Mouse (Mus musculus) spleen, adult 18-20 months (tissue): Measurements from ENCODE around the gene Akap13.

Experiments
- DNase-seq, 2 experiments: peaks; one replicate each; pipeline ENCODE4 v3.0.0; 2022; ENCODE audit warnings: mixed read lengths in 2 of 2

Akap13 gene

DNA sequence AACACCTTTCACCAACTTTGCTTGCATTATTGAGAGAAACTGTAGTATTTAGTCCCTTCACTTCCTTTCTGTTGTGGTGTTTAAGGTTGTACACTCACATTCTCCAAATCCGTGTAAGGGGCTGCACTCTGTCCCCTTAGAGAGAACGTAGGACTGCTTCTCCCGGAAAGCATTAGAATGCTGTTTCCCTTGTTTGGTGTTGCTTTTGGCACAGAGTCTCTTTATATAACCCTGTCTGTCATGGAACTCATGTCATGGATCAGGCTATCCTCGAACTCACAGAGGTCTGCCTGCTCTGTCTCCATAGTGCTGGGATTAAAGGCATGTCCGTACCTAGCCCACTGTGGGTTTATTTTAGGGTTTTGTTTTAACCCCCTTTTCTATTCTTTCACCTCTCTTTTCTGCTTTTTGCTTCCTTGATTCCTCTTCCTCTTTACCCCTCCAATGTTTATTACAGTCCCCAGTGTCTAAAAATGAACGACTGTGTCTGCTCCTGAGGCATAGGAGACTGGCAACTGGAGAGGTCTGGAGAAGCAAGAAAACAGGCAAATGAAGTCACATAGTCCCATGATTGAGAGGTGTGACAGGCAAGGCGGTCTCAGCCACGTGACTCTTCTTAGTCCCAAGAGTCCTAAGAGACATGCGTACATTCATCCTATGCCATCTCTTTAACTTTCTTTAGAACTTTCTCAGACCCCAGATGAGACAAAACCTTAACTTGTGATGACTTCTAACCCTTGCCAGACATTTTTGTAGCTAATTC lies 186.3 kb downstream of the Akap13 start:
- no peak for DNase-seq

DNA sequence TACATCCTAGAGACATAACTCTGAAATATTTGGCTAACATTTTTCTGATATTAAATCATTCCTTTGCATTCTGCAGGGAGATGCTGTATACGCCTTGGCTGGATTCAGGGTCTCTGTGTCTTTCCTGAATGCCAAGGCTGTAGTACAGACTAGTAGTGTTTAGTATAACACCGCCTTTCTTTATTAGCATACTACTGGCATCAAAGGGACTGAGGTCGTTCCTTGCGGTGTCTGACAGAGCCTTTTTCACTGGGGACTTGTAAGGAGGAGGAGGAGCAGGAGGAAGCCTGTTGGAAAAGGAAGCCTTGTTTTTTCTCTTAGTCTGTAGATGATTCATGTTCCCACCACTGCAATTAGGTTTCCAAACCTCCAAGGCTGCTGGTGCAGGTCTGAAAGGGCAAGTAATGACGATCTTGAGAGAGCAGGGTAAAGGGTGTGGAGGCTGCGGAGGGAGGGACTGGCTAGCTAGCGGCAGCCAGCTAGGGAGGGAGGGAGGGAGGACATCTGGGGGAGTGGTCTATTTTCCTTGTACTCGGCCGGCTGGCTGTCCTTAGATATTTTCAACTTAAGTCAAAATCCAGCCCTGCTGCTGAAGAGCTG lies 186.9 kb downstream of the Akap13 start:
- DNase-seq: no peak

DNA sequence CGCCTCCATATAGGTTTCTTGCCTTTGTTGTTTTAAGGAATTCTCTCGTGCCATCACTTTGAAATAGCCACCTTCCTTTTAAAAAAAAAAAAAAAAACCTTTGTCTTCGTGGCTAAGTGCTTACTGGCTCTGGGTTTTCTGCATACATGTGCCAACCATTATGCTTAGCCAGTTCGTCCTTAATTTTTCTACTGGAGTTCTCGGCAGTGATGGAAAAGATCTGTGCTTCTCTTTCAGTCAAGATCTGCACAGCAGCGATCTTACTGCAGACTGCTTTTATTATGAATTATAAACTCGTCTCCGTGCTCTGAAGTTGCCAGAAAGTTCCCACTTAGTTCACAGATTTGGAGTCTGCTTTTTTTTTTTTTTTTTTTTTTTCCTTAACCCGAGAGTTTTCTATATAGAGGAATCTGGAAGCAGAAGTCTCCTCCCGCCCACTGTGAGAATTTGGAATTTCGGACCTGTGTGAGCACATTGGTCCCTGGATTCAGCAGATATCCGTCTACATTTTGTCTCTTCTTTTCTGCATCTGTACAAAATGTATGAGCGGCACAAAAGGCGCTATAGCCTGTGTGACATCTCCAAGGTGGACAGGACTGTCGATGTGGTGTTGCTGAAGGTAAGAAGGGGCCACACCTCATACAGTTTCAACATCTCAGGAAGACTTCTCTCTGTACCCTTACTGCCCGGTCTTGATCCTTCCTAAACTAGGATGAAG lies 187.7 kb downstream of the Akap13 start:
- no peak for DNase-seq

DNA sequence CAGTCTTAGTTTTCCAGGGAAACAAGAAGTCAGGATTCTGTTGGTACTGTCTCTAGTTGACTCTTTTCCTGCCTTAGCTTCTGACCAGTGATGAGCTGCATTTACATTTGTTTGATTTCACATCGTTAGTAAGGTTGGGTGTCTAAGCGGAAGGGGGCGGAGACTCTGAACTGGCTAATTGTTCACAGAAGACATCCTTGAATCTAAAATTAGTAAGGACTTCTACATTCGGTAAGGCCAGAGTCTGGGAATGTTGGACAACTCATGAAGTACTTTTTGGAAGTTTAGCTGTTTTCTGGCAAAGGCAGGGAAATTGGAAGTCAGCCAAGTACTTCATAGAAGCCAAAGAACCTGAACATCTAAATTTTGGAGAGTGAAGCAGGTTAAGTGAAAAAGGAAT lies 188.7 kb downstream of the Akap13 start:
- no peak for DNase-seq

DNA sequence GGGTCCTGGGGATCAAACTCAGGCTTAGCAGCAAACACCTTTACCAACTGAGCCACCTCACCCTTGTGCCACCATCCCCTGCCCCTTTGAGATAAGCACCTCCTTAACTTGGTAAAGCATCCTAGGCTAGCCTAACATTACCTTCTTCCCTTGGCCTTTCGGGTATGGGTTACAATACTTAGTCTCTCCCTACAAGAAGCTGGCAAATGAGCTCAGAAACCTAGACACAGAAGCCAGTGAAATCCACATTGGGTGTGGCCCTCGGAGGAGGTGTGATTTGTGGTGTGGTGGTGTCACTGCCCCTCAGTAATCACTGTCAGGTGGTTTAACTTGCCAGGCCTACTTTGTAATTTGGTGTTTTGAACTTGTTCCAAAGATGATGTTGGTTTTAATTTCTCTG lies 189.3 kb downstream of the Akap13 start:
- DNase-seq: no peak

DNA sequence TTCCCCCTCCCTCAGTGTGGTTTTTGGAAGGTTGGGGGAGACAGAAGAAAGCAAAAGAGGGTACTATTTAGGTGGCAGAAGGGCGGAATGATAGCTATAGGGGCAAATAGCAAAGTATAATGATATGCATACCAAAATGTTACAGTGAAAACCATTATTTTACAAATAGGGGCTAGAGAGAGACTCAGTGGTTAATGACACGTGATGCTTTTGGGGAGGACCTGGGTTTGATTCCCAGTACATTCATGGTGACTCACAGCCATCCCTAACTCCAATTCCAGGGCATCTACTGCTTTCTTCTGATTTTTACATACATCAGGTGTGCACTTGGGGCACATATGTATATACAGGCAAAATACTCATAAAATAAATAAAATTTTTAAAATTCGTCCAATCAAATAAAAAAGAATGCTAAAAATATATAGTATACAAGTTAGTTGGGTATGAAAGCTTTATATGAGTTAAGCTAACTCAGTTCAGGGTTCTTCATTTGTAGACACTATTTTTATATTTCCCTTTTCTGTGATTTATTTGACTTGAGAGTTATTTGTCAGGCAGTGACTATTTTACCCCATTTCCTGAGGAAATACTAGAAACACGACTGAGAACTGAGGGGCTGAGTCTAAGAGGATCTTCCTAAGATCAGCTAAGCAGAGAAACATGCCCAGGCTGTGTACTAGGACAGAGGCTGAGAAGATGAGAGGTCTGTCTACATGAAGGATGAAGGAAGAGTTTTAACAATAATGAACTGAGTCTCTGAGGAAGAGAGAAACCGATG lies 190.0 kb downstream of the Akap13 start:
- DNase-seq: no peak

DNA sequence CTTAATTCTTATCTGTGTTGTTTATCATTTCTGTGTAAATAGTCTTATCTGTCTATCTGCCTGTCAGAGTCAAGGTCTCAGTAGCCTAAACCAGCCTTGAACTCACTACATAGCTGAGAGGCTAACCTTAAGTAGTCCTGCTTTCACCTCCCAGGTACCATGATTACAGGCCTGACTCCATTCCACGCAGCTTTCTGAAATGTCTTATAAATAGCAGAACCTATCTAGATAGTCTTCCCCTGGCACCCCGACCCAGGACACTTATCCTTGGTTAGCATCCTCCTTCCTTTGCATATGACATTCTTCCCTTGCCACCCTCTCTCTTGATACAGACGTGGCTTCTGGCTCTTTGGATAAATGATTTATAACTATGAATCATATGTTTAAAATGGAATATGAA lies 192.7 kb downstream of the Akap13 start:
- no peak for DNase-seq

DNA sequence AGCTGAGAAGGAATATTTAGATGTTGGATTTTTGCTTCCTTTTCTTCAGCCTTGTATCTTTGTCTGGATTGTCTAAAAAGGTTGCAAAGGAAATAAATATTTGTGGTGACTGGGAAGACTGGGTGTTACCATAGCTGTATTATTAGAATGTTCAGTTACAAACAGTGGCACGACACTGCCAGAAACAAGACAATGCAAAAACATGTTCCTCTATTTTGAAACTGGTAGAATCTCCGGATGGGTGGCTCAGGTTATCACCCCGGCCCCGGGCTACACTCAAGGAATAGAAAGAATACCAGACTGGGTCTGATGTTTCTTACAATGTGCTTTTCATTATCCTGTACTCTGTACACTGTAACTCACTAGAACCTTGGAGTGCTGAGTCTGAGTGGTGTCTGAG lies 193.6 kb downstream of the Akap13 start:
- DNase-seq: no peak

DNA sequence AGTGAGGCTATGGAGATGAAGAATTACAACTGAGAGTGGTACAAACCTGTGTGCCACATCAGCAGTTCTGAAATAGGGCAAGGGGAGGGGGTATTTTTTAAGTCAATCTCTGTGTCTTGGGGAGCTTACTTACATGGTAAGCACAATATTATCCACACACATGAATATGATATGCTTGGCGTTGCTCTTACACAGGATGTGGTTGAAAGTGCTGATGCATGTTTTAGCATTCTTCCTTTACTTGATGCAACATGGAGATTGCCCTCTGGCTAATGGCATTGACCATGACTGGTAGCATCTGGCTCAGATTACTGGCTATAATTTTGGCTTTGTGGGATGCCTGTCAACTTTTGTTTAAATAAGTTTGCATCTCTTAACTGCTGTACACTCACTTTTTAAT lies 194.6 kb downstream of the Akap13 start:
- DNase-seq: no peak

DNA sequence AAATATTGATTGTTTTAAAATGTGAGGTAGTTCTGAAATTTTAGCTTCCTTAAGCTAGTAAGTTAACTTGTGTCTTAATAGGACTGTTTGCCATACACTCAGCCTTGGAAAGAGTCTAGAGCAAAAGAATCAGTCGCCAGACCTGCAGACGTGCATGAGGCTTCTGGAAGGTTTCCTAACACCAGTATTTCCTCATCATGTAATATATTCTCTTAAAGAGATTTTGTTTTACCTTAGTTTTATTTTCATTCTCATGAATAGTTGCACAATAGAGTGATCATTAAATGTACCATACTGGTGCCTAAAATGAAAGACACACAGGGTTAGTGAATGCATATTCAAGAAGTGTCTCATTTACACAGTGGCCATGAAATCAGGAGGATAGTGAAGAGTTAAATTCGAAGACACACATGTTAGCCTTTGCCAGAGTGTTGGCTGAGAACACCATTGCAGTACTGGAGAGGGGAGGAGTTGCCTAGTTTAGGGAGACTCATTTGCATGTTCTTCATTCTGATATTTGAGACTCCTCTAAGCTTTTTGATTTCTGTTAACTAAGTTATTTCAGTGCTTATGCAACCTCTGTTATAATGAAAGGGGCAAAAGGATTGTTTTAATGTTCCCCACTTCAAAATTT lies 198.5 kb downstream of the Akap13 start:
- no peak for DNase-seq

DNA sequence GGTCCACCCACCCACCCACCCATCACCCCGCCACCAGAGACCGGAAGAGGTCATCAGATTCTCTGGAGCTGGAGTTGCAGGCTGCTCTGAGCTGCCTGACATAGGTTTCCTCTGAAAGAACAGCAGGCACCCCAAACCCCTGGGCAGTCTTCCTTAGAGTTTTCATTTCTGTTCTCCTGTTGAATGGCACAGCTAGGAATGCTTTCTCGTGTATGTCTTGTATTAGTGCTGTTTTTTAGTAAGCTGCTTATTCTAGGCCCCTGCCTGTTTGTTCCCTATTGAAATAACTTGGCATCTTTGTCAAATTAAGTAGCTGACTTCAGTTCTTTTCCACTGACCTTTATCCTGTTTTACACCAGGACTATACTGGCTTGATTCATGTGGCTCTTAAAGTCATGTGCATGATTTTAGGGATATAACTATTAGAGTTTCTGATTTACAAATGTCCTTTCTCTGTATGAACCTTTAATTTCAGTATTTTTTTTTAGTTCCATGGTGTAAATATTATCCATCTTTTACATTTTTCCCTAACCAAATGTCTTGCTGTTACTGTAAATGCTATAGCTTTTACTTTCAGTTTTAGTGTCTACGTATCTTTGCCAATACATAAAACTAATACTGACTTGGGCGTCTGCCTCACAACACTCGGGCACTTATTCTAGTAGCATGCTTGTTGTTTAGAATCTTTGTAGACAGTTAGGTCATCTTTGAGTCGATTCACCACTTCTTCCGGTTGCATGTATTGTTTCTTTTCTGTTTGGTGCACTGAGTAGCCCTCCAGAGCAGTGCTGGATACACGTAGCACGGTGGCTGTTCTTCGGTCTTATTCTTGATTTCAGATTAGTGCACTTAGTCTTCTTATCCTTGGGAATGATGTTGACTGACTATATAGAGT lies 200.1 kb downstream of the Akap13 start:
- no peak for DNase-seq

DNA sequence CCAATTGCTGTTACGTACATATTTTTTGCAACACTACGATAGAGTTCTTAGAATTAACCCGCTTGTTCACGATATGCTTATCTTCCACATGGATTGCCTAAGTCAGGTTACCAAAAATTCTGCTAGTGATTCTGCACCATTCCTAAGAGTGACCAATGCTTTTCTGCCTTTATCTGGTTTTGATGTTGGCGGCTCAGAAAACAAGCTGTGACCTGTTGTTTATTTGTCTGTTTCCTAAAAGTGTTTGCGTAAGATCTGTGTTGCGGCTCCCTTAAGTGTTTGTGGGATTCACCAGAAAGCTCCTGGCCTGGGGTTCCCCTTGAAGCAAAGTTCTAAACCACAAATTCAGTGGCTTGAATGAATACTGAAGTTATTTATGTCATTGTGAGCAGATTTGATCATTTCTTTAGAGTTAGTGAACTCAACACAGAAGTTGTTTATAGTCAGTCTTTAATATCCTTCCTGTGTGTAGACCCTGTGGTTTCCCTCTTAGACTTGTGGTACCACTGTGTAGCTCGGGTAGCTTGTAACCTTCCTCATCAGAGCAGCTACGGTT lies 201.0 kb downstream of the Akap13 start:
- DNase-seq: no peak

DNA sequence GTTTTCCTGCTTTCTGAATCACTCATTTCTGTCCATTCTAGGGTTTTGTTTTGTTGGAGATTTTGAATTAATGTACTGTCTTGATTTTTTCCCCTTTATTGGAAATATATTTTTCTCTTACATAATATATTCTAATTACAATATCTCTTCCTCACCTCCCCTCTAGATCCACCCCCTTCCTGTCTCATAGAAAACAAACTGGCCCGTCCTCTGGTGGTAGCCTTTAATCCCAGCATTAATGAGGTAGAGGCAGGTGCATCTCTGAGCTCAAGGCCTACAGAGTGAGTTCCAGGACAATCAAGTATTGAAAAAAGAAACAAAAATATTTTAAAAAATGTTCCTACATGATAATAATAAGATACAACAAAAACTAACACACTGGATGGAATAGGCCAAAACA lies 201.6 kb downstream of the Akap13 start:
- no peak for DNase-seq

DNA sequence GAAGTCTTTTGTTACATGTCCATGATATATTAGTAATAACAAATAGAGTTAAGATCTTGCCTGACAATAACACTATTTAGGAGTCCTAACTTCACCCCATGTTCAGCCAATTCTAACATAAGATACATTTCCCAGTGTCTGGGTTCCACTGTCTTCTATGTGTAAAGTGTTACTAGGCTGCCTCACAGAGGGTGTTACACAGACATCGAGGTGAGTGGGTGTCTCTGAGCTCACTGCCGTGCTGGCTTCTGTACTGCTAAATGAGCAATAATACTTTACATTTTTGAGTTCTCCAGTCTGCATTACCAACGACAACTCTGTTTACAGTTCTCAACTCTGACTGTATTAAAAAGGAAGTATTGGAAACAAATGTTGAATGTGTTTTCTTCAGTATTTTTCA lies 209.1 kb downstream of the Akap13 start:
- no peak for DNase-seq

DNA sequence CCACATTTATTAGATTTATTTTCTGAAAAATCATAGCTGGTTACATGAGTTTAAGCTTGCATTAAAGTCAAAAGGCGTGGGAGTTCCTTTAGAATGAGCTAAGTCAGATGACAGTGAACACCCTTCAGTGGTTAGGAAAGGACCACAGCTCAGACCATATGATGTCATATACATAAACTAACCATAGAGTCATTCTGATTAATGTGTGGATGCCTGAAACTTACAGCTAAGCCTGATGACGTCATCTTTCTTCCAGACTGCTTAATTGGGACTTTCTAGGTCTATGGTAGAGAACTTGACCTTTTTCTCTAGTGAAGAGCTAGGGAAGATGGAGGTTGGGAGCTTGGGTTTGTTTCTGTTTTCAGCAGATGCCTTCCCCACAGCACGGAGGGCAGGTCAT lies 211.6 kb downstream of the Akap13 start:
- no peak for DNase-seq

DNA sequence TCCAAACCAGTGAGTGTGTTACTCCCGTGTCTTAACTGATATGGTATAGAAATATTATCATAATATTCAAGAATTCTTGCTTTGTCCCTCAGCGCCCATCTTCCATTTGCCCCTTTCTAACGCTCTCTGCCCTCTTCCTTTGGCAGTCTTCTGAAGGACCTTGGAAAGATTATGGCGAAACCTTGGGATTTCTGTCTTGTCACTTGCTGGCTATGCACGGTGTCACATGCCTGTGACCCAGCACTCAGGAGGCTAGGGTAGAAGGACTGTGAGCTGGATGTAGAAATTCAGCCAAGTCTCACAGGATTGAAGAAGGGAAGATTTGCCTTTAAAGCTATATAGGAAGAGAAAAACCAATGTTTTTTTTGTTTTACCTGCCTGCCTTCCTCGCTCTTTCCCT lies 212.2 kb downstream of the Akap13 start:
- no peak for DNase-seq

DNA sequence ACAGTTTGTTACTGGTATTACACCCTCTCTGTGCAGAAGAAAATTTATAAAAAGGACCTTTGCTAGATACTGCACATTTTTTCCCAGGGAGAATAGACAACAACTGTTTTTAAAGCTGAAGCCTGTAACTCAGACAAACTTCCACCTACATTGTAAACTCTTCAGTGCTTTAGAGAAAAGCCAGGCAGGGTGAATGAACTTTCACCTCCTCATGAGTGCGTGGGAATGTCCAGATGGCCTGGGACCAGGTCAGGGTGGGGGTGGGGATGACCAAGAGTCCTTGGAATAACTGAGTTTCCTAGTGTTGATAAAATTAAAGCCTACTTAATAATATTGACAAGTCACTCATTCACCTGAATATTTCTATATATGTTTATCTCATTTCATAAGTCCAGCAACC lies 213.1 kb downstream of the Akap13 start:
- no peak for DNase-seq

DNA sequence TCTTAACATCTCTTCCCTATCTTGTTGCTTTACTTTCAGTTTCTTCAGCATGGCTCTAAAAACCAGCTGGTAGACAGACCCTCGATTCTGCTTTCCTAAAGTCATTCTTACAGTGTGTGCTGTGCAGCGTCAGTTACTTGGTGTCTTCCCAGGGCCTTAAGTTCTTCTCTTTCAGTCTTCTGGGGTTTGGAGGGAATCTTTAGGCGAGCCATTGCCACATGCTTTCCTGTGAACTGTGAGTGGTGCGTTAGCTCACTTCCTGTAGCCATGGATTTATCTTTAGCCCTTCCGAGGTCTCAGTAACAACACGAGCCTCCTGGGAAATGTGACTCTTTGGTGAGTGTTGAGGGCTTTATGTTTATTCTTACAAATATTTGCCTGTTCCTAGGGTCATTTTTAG lies 214.1 kb downstream of the Akap13 start:
- DNase-seq: no peak

DNA sequence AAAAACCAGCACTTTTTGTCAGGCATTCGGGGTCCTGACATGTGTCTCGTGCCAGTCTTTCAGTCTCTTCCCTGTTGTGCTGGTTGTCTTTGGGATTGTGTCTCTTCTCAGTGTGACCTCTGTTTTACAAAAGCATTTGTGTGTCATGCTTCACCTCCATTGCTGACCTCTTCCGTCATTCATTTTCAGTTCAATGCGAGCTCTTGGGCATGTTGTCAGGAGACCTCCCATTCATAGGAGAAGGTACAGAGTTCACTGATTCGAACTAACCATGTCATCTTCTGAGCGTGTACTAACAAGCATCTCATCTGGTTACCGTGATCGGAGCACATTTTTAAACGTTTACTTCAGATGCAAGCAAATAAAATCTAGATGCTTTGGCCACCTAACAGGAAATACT lies 224.3 kb downstream of the Akap13 start:
- DNase-seq: no peak

DNA sequence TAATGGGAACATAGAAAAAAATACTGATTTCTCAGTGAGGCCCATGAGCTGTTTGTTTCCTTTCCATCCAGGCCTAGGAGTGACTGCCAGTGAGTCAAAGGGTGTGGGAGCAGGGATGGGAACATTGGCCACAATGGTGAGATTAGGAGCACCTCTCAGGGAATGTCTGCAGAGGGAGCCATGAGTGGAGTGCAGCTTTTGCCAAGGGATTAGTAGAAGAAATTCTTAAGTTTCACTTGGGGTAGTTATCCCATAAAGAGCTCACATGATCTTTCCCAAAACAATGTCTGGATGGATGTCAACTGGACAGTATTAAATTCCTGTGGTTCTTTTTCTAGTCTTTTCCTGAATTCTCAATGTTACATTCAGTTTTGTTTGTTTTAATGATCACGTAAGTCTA lies 227.6 kb downstream of the Akap13 start:
- no peak for DNase-seq

DNA sequence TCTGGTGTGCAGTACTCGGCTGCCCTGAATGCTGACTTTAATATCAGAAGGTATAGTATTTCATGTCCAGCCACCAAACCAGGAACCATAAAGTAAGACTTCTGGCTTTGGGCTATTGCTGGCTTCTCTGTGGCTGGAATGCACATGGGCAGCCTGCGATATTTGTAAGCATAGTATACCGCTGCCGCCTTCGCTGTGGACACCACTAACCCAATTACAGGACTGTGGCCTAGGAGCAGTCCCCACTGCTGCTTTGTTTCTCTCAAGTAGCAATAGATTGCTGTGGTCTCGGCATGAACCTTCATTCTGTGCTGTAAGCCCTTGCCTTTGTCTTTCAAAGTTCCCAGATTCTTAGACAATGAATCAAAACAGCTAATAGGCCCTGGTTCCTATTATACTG lies 228.1 kb downstream of the Akap13 start:
- no peak for DNase-seq

DNA sequence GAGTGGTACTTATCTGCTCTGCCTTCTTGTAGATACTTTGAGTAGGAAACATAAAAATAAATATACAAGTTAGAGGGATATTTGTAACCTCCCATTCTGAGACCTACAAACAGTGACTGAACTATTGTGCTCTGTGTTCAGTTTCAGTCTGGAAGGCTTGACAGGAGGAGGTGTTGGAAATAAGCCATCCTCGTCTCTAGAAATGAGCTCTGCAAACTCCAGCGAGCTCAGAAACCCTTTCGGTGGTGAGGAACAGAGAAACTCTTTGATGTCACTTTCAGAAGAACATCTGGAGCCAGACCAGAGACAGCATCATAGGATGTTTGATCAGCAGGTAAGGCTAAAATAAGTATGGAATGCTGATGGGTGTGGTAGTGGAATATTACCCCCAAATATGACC lies 229.6 kb downstream of the Akap13 start:
- DNase-seq: no peak
